Mouse (Mus musculus): Measurements from ENCODE around the gene Pold2. TPM values are rescaled to one million over a fixed set of nuclear protein-coding genes. Genes with fewer than 3 reads are reported as not detected.

The Pold2 gene
- polyA plus RNA-seq, 1 experiment from 2014 or later = 105 TPM

DNA sequence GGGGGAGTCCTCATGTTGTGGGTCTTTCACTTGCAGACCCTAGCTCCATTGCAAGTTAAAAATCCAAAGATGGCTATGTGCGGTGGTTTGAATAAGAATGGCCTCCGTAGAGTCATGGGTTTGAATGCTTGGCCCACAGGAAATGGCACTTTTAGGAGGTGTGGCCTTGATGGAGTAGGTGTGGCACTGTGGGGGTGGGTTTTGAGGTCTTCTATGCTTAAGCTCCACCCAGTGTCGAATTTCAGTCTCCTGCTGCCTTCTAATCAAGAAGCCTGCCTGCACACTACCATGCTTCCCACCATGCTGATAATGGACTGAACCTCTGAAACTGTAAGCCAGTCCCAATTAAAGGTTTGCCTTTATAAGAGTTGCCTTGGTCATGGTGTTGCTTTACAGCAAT, 35.0 kb downstream of the Pold2 start:
- Histone ChIP-seq H3K9ac (replicated peaks; ENCODE audit: low read length) (no peak overlapping the region), H3K27me3 (ENCODE audit: control insufficient read depth, insufficient read depth, low read length) (no peaks in the 10 kb centered on the region), H3K36me3 (replicated peaks; ENCODE audit: control insufficient read depth, insufficient read depth, low read depth, low read length) (no peaks in the 10 kb centered on the region), H3K4me2 (ENCODE audit: low read depth, low read length) (no peak overlapping the region), H3K4me1 (ENCODE audit: control insufficient read depth, insufficient read depth, low read length) (no peaks in the 10 kb centered on the region), H3K4me3 (ENCODE audit: low read depth, low read length) (no peak overlapping the region), H3K9me3 (replicated peaks; ENCODE audit: control insufficient read depth, low read length) (no peaks in the 10 kb centered on the region), H3K27ac (replicated peaks; ENCODE audit: low read depth, low read length) (no peak overlapping the region)
- WGBS = 77% methylated on average over 3 of the region's 3 CpGs
- ATAC-seq (replicated peaks; ENCODE audit: insufficient number of reproducible peaks, low FRiP score, low TSS enrichment, low read depth) (no peak), DNase-seq (ENCODE audit: low spot score) (no peak)

DNA sequence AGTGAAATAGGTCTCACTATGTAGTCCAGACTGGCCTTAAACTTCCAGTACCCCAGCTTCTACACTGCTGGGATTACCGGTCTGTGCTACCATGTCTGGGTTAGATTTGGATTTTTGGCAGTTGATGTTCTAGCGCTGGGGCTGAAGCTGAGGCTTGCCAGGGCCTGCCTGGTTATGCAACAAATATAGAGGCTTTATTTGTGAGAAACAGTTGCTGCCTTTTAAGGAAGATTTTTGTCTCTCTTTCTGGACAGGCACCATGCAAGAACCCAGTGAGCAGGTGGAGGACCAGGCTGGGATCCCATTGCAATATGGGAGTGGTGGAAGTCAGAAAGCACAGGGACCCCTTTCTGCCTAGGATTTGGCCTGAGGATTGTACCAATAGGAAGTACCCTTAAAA, 36.3 kb downstream of the Pold2 start:
- no peak overlapping the region for H3K9ac ChIP-seq (replicated peaks; ENCODE audit: low read length)
- no peaks in the 10 kb centered on the region for H3K9me3 ChIP-seq (replicated peaks; ENCODE audit: control insufficient read depth, low read length)
- no peaks in the 10 kb centered on the region for H3K27me3 ChIP-seq (ENCODE audit: control insufficient read depth, insufficient read depth, low read length)
- H3K4me1 ChIP-seq (ENCODE audit: control insufficient read depth, insufficient read depth, low read length) = no peaks in the 10 kb centered on the region
- no peak overlapping the region for H3K27ac ChIP-seq (replicated peaks; ENCODE audit: low read depth, low read length)
- DNase-seq (ENCODE audit: low spot score) (no peak), ATAC-seq (replicated peaks; ENCODE audit: insufficient number of reproducible peaks, low FRiP score, low TSS enrichment, low read depth) (no peak)
- 96% methylated on average over 2 of the region's 2 CpGs for WGBS
- no peak overlapping the region for H3K4me3 ChIP-seq (ENCODE audit: low read depth, low read length)
- no peaks in the 10 kb centered on the region for H3K36me3 ChIP-seq (replicated peaks; ENCODE audit: control insufficient read depth, insufficient read depth, low read depth, low read length)
- H3K4me2 ChIP-seq (ENCODE audit: low read depth, low read length) = no peak overlapping the region

DNA sequence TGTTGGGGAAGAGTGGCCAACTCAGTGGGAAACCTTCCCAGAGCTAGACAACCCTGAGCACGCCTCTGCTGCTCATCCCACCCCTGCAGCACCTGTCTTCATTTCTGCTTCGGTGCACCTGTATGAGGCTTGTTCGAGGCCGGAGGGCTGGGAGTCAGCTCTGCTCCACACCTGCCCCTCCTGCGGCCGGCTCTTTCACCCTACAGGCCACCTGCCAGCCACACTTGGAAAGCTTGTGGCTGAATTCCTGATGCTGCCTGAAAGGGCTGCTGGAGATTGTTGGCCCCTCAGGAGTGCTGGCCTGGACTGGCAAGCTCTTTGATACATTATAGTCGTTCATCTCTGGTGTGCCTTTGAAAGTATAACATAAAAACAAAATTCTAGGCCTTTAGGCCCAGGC, 37.7 kb downstream of the Pold2 start:
- Histone ChIP-seq H3K9ac (replicated peaks; ENCODE audit: low read length) (no peak overlapping the region), H3K27ac (replicated peaks; ENCODE audit: low read depth, low read length) (no peak overlapping the region), H3K9me3 (replicated peaks; ENCODE audit: control insufficient read depth, low read length) (no peaks in the 10 kb centered on the region), H3K4me2 (ENCODE audit: low read depth, low read length) (no peak overlapping the region), H3K4me3 (ENCODE audit: low read depth, low read length) (no peak overlapping the region), H3K36me3 (replicated peaks; ENCODE audit: control insufficient read depth, insufficient read depth, low read depth, low read length) (no peaks in the 10 kb centered on the region), H3K27me3 (ENCODE audit: control insufficient read depth, insufficient read depth, low read length) (no peaks in the 10 kb centered on the region), H3K4me1 (ENCODE audit: control insufficient read depth, insufficient read depth, low read length) (no peaks in the 10 kb centered on the region)
- WGBS = 76% methylated on average over 7 of the region's 7 CpGs
- ATAC-seq (replicated peaks; ENCODE audit: insufficient number of reproducible peaks, low FRiP score, low TSS enrichment, low read depth) = no peak
- DNase-seq (ENCODE audit: low spot score) = no peak

DNA sequence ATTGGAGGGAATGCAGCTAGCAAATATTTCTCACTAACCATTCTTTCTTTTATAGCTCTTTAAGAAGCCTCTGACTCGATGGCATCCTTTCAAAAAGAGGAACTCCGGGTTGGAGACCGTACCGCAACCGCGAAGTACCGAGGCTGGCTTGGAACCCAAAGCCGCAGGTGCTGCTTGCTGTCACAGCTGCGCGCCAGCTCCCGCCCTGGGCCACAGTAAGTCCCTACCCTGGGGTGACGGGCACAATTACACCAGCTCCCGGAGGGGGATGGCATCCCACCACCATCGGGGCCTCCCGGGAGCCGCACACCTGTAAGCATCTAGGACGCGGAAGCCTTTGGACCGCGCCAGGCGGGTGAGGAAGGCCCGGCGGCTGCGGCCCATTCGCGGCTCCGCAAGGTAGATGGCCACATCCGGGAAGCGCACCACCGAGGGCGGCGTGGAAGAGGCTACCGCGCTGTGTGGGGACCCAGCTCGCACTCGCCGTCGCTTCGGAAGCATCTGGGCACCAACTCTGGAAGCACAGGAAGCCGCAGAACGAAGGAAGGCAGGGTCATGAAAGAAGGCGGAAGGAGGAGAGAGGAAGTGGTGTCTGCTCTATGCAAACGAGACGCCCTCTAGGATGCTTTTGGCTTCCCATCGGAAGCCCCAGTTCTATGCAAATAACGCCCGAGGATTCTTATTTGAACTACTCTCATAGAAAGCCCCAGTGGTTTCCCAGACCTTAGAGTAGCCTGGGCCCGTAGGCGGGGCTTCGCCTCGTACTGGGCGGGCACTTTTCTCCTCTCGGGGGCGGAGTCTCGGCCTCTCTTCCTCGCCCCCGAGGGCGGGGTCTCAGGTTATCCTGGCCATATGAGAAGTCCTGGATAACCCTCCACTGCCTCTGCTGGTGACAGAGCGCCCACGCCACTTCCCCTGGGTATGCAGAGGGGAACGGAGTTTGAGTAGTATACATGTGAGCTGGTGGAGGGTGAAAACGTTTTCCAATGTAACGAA, 40.5 kb downstream of the Pold2 start, which contains the start of gene Polm:
Gene Polm (minus strand): TSS at position 766 of the 996 bp plus-strand sequence.
- peak within 1 kb of the TSS; percentile 92 for H3K4me2 ChIP-seq (ENCODE audit: low read depth, low read length)
- no peak within 1 kb of the TSS; the same call in 1 of the 2 replicates for H3K27ac ChIP-seq (replicated peaks; ENCODE audit: low read depth, low read length)
- WGBS = under 1% methylated on average over 63 of the region's 63 CpGs
- peak within 1 kb of the TSS; percentile 72 for H3K4me3 ChIP-seq (ENCODE audit: low read depth, low read length)
- H3K9ac ChIP-seq (replicated peaks; ENCODE audit: low read length) = peak within 1 kb of the TSS; percentile 78
- ATAC-seq (replicated peaks; ENCODE audit: insufficient number of reproducible peaks, low FRiP score, low TSS enrichment, low read depth) = peak; percentile 93
- no peaks in the 10 kb centered on the region for H3K9me3 ChIP-seq (replicated peaks; ENCODE audit: control insufficient read depth, low read length)
- H3K27me3 ChIP-seq (ENCODE audit: control insufficient read depth, insufficient read depth, low read length) = no peaks in the 10 kb centered on the region
- peak; percentile 98 for DNase-seq (ENCODE audit: low spot score)
- H3K36me3 ChIP-seq (replicated peaks; ENCODE audit: control insufficient read depth, insufficient read depth, low read depth, low read length) = no peaks in the 10 kb centered on the region; the same call in 1 of the 2 replicates
- no peaks in the 10 kb centered on the region for H3K4me1 ChIP-seq (ENCODE audit: control insufficient read depth, insufficient read depth, low read length)

DNA sequence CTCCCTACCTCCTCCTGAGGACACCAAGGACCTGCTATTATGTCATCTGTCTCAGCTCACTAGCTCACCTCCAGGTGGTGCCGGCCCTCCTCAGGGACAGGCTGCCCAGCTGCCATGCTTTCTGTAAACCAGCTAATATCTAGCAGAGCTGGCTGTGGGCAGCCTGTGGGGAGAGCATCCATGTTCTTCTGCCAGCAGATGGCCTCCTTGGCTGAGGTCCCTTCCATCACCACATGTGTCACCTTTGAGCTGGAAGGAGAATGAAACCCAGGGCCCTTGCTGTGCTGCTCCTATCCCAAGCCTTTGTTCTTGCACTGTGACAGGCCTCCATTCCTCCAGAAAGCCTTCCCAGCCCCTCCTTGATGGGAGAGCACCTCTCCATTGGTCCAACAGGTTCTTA, 42.0 kb downstream of the Pold2 start:
- no peak overlapping the region for H3K27ac ChIP-seq (replicated peaks; ENCODE audit: low read depth, low read length)

DNA sequence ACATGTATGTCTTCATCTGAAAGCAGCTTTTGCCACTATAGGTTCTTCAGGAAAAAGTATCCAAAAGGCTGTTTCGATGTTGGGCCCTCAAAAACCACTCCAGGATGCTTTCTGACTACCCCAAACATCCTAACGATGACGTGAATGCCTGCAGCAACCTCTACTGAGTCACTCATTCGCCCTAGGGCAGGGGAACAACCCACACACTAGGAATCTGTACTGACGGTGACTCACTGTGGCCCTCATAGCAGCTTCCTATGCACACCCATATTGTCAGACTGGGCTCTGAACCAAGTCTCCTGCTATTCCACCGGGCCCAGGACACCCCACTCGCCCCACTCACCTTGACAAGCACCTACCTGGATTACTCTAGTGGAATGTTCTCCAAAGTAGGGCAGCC, 43.0 kb downstream of the Pold2 start:
- no peak overlapping the region for H3K4me3 ChIP-seq (ENCODE audit: low read depth, low read length)
- no peaks in the 10 kb centered on the region for H3K4me1 ChIP-seq (ENCODE audit: control insufficient read depth, insufficient read depth, low read length)
- H3K27me3 ChIP-seq (ENCODE audit: control insufficient read depth, insufficient read depth, low read length) = no peaks in the 10 kb centered on the region
- H3K9me3 ChIP-seq (replicated peaks; ENCODE audit: control insufficient read depth, low read length) = no peaks in the 10 kb centered on the region
- H3K27ac ChIP-seq (replicated peaks; ENCODE audit: low read depth, low read length) = no peak overlapping the region
- 92% methylated on average over 7 of the region's 7 CpGs for WGBS
- no peaks in the 10 kb centered on the region; the same call in 1 of the 2 replicates for H3K36me3 ChIP-seq (replicated peaks; ENCODE audit: control insufficient read depth, insufficient read depth, low read depth, low read length)
- no peak for DNase-seq (ENCODE audit: low spot score)
- ATAC-seq (replicated peaks; ENCODE audit: insufficient number of reproducible peaks, low FRiP score, low TSS enrichment, low read depth) = no peak
- no peak overlapping the region for H3K4me2 ChIP-seq (ENCODE audit: low read depth, low read length)
- no peak overlapping the region for H3K9ac ChIP-seq (replicated peaks; ENCODE audit: low read length)

More for the DNA sequence above, 42.0 kb downstream of the Pold2 start:
- Histone ChIP-seq H3K27me3 (ENCODE audit: control insufficient read depth, insufficient read depth, low read length) (no peaks in the 10 kb centered on the region), H3K4me1 (ENCODE audit: control insufficient read depth, insufficient read depth, low read length) (no peaks in the 10 kb centered on the region), H3K4me3 (ENCODE audit: low read depth, low read length) (no peak overlapping the region), H3K9ac (replicated peaks; ENCODE audit: low read length) (no peak overlapping the region), H3K9me3 (replicated peaks; ENCODE audit: control insufficient read depth, low read length) (no peaks in the 10 kb centered on the region), H3K36me3 (replicated peaks; ENCODE audit: control insufficient read depth, insufficient read depth, low read depth, low read length) (no peaks in the 10 kb centered on the region; the same call in 1 of the 2 replicates), H3K4me2 (ENCODE audit: low read depth, low read length) (no peak overlapping the region)
- ATAC-seq (replicated peaks; ENCODE audit: insufficient number of reproducible peaks, low FRiP score, low TSS enrichment, low read depth) = no peak
- DNase-seq (ENCODE audit: low spot score) = no peak
- 55% methylated on average over 1 of the region's 1 CpGs for WGBS

DNA sequence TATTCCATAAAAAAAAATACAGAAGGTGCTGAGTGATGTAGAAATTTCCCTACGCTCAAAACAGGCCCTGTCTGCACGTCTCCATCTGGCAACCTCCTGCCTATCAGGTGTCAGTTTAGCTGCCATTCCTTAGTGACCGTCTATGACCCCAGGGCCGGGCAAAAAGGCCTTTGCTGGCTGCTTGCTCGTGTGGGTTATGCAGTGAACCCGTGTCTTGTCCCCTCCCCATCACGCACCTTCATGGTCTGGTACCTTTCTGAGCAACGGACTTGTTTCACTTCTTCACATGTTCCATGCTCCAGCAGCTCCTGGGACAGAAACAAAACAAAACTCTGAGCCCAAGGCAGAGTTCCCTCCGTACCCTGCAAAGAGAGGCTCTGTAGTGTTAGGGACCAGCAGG, 43.6 kb downstream of the Pold2 start:
- Histone ChIP-seq H3K4me2 (ENCODE audit: low read depth, low read length) (no peak overlapping the region), H3K4me1 (ENCODE audit: control insufficient read depth, insufficient read depth, low read length) (no peaks in the 10 kb centered on the region), H3K4me3 (ENCODE audit: low read depth, low read length) (no peak overlapping the region), H3K27me3 (ENCODE audit: control insufficient read depth, insufficient read depth, low read length) (no peaks in the 10 kb centered on the region), H3K36me3 (replicated peaks; ENCODE audit: control insufficient read depth, insufficient read depth, low read depth, low read length) (no peaks in the 10 kb centered on the region; the same call in 1 of the 2 replicates), H3K9me3 (replicated peaks; ENCODE audit: control insufficient read depth, low read length) (no peaks in the 10 kb centered on the region), H3K27ac (replicated peaks; ENCODE audit: low read depth, low read length) (no peak overlapping the region), H3K9ac (replicated peaks; ENCODE audit: low read length) (no peak overlapping the region)
- ATAC-seq (replicated peaks; ENCODE audit: insufficient number of reproducible peaks, low FRiP score, low TSS enrichment, low read depth) (no peak), DNase-seq (ENCODE audit: low spot score) (no peak)
- WGBS = 75% methylated on average over 9 of the region's 9 CpGs

DNA sequence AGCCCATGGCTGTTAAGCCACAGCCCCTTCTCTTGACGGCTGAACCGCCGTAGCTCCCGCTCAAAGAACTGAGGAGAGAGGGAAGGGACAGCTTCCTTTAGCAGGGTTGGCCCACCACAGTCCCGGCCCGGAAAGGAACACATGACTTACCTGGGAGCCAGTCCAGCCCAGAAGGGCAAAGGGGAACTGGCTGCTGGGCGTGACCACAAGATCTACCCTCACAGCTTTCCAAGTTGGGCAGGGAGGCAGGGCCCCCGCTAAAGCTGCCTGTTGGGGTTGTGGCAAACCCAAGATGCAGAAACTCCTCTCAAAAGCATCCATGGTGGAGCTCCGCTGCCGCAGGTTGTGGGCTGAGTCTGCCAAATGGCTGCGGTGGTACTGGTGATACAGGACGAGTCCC, 48.8 kb downstream of the Pold2 start:
- no peaks in the 10 kb centered on the region for H3K36me3 ChIP-seq (replicated peaks; ENCODE audit: control insufficient read depth, insufficient read depth, low read depth, low read length)
- ATAC-seq (replicated peaks; ENCODE audit: insufficient number of reproducible peaks, low FRiP score, low TSS enrichment, low read depth) = no peak

More for the DNA sequence above, 48.8 kb downstream of the Pold2 start:
- no peak overlapping the region for H3K4me3 ChIP-seq (ENCODE audit: low read depth, low read length)
- no peaks in the 10 kb centered on the region for H3K27me3 ChIP-seq (ENCODE audit: control insufficient read depth, insufficient read depth, low read length)
- H3K27ac ChIP-seq (replicated peaks; ENCODE audit: low read depth, low read length) = no peak overlapping the region
- 92% methylated on average over 12 of the region's 12 CpGs for WGBS
- no peak overlapping the region for H3K9ac ChIP-seq (replicated peaks; ENCODE audit: low read length)
- no peak overlapping the region for H3K4me2 ChIP-seq (ENCODE audit: low read depth, low read length)
- H3K9me3 ChIP-seq (replicated peaks; ENCODE audit: control insufficient read depth, low read length) = no peaks in the 10 kb centered on the region
- no peaks in the 10 kb centered on the region for H3K4me1 ChIP-seq (ENCODE audit: control insufficient read depth, insufficient read depth, low read length)
- DNase-seq (ENCODE audit: low spot score) = no peak

Data from embryonic facial prominence, embryonic 11.5 days (tissue).